Mouse (Mus musculus) limb, embryonic 11.5 days (tissue): ENCODE data around the gene Hmmr. TPM values are rescaled to one million over a fixed set of nuclear protein-coding genes. Genes with fewer than 3 reads are reported as not detected.

Source experiments
- ATAC-seq: fragments of 200-750 bp; cut with Nextera tagmentation; 2 replicates; pipeline ENCODE4 v1.8.0; 2017; ENCODE audit warnings: low read depth; ENCODE audit not compliant: insufficient number of reproducible peaks, low FRiP score, low TSS enrichment
- DNase-seq: peaks from one replicate; pipeline ENCODE4 v3.0.0-alpha.2; 2015; ENCODE audit warnings: low spot score
- H3K27ac ChIP-seq: fragments of 300-500 bp; sonication (generic); replicated peaks from 2 replicates; pipeline ENCODE4 v1.5.1; 2014; ENCODE audit warnings: low read depth, mild to moderate bottlenecking, low read length
- H3K27me3 ChIP-seq: fragments of 300-500 bp; sonication (generic); 2 replicates; pipeline ENCODE4 v1.6.1; 2014; ENCODE audit warnings: mild to moderate bottlenecking, low read length, mixed read lengths; ENCODE audit not compliant: control insufficient read depth, insufficient read depth
- H3K36me3 ChIP-seq: fragments of 300-500 bp; sonication (generic); 2 replicates; pipeline ENCODE4 v1.6.1; 2014; ENCODE audit warnings: mild to moderate bottlenecking, low read length, moderate library complexity, mixed read lengths; ENCODE audit not compliant: control insufficient read depth, insufficient read depth
- H3K4me1 ChIP-seq: fragments of 300-500 bp; sonication (generic); 2 replicates; pipeline ENCODE4 v1.6.1; 2014; ENCODE audit warnings: low read length, mixed read lengths; ENCODE audit not compliant: control insufficient read depth, insufficient read depth
- H3K4me2 ChIP-seq: fragments of 300-500 bp; sonication (generic); 2 replicates; pipeline ENCODE4 v1.6.1; 2014; ENCODE audit warnings: low read depth, mild to moderate bottlenecking, moderate library complexity; ENCODE audit not compliant: severe bottlenecking
- H3K4me3 ChIP-seq: fragments of 300-500 bp; sonication (generic); 2 replicates; pipeline ENCODE4 v1.5.1; 2014; ENCODE audit warnings: low read depth, low read length
- H3K9ac ChIP-seq: fragments of 300-500 bp; sonication (generic); 2 replicates; pipeline ENCODE4 v1.6.1; 2014; ENCODE audit warnings: mild to moderate bottlenecking, low read length
- H3K9me3 ChIP-seq: fragments of 300-500 bp; sonication (generic); 2 replicates; pipeline ENCODE4 v1.6.1; 2016; ENCODE audit warnings: low read length; ENCODE audit not compliant: control insufficient read depth
- WGBS: fragments of 180-500 bp; shearing (Covaris S2); extraction: QIAGEN DNeasy Blood & Tissue Kit; methylation state at CpG from one replicate; pipeline ENCODE4 v1.1.7; 2014; 5-methylcytosine and 5-hydroxymethylcytosine counted together
- polyA plus RNA-seq: library from polyadenylated mRNA; unstranded; fragments of >200 nt; fragmentation: Nextera tagmentation; extraction: Ambion mirVana; gene quantifications from 2 replicates; pipeline ENCODE4 v1.2.1, GENCODE M21; 2014

Gene Hmmr
- polyA plus RNA-seq, 1 experiment from 2014 or later: 62.0 TPM

DNA sequence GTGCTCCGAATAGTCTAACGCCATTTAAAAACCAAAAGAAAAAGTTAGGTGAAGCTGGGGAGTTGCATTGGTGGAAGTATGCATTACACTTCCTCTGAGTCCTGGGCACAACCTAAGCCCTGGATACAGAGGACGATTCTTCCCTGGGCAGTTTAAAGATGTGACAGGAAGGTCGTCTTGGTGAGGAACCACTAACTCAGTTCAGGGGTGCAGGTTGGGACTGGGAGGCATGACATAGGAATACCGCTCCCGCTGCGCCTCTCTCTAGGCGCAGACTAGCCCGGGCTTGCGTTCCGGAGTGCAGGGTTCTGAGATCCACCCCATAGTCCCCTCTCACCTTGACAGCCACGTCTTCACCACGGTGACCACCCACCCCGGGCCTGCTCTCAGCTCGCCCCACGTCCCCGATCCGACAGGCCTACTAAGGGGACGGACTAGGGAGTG, 21.5 kb upstream of the Hmmr start:
- peak overlapping the region; percentile 72 for H3K4me3 ChIP-seq
- ATAC-seq: peak; percentile 1; the same call in 1 of the 2 replicates
- no peaks in the 10 kb centered on the region for H3K4me1 ChIP-seq
- H3K27me3 ChIP-seq: no peaks in the 10 kb centered on the region
- 4% methylated on average over 19 of the region's 19 CpGs for WGBS
- H3K27ac ChIP-seq: no peak overlapping the region
- DNase-seq: no peak
- peak overlapping the region; percentile 81 for H3K4me2 ChIP-seq
- H3K36me3 ChIP-seq: no peaks in the 10 kb centered on the region
- peak overlapping the region; percentile 70 for H3K9ac ChIP-seq
- no peaks in the 10 kb centered on the region for H3K9me3 ChIP-seq

DNA sequence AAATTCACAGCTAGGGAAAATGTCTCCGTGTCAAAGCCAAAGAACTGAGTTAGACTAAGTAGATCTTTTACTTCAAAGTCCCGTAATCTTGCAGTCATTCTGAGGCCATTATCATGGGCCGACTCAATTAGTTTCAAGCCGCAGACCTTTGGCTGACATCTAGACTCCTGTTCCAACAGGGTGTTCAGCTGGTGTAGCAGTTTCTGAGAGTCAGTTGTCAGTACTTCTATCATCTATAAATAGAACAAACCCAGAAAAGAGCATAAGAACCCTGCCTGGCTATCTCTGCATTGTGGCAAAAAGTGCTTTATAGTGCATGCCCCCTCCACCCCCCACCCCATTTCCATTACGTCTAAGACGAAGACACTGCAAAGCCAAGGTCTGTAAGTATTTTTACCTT, 20.6 kb upstream of the Hmmr start:
- H3K27ac ChIP-seq: no peak overlapping the region
- ATAC-seq: no peak

DNA sequence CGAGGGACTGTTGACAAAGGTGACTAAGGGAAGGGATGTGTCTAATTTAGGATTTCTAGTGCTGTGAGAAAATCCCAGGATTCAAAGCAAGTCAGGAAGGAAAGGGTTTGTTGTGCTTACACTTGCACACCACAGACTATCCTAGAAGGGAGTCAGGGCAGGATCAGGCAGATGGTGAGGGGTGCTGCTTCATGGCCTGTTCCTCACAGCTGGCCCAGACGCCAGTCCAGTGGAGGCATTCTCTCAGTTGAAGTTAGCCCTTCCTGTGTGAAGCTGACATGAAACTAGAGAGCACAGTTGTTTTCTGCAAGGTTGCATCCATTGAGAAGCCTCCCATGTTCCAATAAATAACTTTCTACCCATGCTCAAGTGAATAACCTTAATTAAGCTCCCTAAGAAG, 14.5 kb upstream of the Hmmr start:
- Histone ChIP-seq H3K9me3 (no peaks in the 10 kb centered on the region), H3K36me3 (no peaks in the 10 kb centered on the region), H3K4me1 (no peaks in the 10 kb centered on the region), H3K9ac (no peak overlapping the region), H3K4me2 (no peak overlapping the region), H3K27me3 (no peaks in the 10 kb centered on the region), H3K4me3 (no peak overlapping the region), H3K27ac (no peak overlapping the region)
- ATAC-seq (no peak), DNase-seq (no peak)
- 67% methylated on average over 2 of the region's 2 CpGs for WGBS

More for the DNA sequence above, 20.6 kb upstream of the Hmmr start:
- DNase-seq: no peak
- H3K4me3 ChIP-seq: no peak overlapping the region
- H3K27me3 ChIP-seq: no peaks in the 10 kb centered on the region
- H3K36me3 ChIP-seq: no peaks in the 10 kb centered on the region
- H3K9me3 ChIP-seq: no peaks in the 10 kb centered on the region
- no peak overlapping the region for H3K9ac ChIP-seq
- H3K4me1 ChIP-seq: no peaks in the 10 kb centered on the region
- no peak overlapping the region for H3K4me2 ChIP-seq
- WGBS: 78% methylated on average over 6 of the region's 6 CpGs

DNA sequence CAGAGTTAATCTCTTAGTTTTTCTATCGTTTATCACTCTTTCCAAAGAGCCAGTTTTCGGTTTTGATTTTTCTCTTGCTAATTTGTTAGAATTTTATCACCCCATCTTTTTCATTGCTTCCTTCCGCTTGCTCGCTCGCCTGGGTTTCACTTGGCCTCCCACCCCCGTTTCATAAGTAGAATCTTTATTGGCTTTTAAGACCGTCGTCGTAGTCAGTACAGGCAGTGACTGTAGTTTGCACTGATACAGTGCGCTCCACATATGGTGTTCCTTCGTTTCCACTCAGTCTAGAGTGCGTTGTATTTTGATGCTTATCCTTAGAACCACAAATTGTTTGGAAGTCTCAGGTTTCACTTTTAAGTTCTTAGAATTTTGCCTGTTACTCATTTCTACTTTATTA, 13.1 kb upstream of the Hmmr start:
- Histone ChIP-seq H3K4me3 (no peak overlapping the region), H3K4me2 (no peak overlapping the region), H3K36me3 (no peaks in the 10 kb centered on the region), H3K27me3 (no peaks in the 10 kb centered on the region), H3K9me3 (no peaks in the 10 kb centered on the region), H3K9ac (no peak overlapping the region), H3K27ac (no peak overlapping the region), H3K4me1 (no peaks in the 10 kb centered on the region)
- 83% methylated on average over 12 of the region's 12 CpGs for WGBS
- no peak for DNase-seq
- no peak for ATAC-seq

GRCm38 (mm10) chr11:40744348-40744747, 11.1 kb upstream of the Hmmr start:
- H3K4me1 ChIP-seq: no peaks in the 10 kb centered on the region
- H3K9ac ChIP-seq: no peak overlapping the region
- WGBS: 85% methylated on average over 3 of the region's 3 CpGs
- ATAC-seq (no peak), DNase-seq (no peak)
- no peaks in the 10 kb centered on the region for H3K36me3 ChIP-seq
- H3K4me2 ChIP-seq: no peak overlapping the region
- H3K27me3 ChIP-seq: no peaks in the 10 kb centered on the region
- no peaks in the 10 kb centered on the region for H3K9me3 ChIP-seq
- no peak overlapping the region for H3K4me3 ChIP-seq
- H3K27ac ChIP-seq: no peak overlapping the region

- ATAC-seq (no peak), DNase-seq (no peak)
- no peaks in the 10 kb centered on the region for H3K9me3 ChIP-seq
- H3K27ac ChIP-seq: no peak overlapping the region
- H3K36me3 ChIP-seq: peaks cover 4% of the 10 kb centered on the region; the same call in 1 of the 2 replicates
- H3K27me3 ChIP-seq: no peaks in the 10 kb centered on the region
- H3K4me3 ChIP-seq: no peak overlapping the region
- H3K4me2 ChIP-seq: no peak overlapping the region
- WGBS: 89% methylated on average over 12 of the region's 12 CpGs
- H3K9ac ChIP-seq: no peak overlapping the region
- H3K4me1 ChIP-seq: no peaks in the 10 kb centered on the region
These were observed 8.5 kb upstream of the Hmmr start for GRCm38 (mm10) chr11:40741605-40742262.

DNA sequence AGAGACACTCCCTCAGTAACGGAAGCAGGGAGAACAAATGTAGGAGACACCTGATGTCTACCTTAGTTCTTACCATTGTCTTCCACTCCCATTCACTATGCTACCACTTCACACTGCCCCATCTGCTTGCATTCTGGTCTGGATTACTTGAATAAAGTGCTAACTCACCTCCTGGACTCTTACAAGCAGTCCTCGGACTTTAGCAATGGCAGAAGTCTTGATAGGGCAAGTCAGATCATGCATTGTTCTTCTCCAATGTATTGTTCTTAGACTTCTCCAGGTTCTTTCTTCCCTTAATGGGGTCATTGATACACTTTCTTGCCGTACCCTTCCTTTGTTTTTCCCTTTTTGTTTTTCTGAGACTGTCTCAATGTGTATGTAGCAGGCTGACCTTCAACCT, 4.1 kb upstream of the Hmmr start:
- no peak overlapping the region for H3K4me3 ChIP-seq
- WGBS: 95% methylated on average over 3 of the region's 3 CpGs
- no peak overlapping the region for H3K4me2 ChIP-seq
- no peak for DNase-seq
- no peak overlapping the region for H3K9ac ChIP-seq
- peaks cover 5% of the 10 kb centered on the region; the same call in 1 of the 2 replicates for H3K36me3 ChIP-seq
- no peaks in the 10 kb centered on the region for H3K9me3 ChIP-seq
- H3K4me1 ChIP-seq: no peaks in the 10 kb centered on the region
- no peak overlapping the region for H3K27ac ChIP-seq
- no peaks in the 10 kb centered on the region for H3K27me3 ChIP-seq
- ATAC-seq: no peak

DNA sequence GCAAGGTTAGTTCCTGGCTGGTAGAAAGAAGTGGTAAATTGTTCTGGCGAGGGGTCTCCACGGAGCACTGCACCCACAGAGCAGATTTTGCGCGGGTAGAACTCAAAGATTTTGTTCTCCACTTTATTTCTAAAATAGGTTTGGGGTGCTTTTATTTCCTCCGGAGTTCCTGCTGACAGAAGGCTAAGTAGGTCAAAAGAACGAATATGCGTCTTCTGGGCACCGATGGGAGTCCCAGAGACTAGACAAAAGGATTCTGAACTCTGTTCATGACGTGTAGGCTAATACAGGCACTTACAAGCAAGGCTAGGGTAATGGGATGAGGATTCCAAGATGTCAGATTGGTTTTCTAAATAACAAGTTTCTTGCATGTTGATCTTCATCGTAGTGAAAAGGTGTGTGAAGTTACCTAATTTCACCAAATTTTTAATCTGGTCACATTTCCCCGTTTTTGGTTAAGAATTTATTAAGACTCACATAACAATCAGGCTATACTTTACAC, 1.1 kb upstream of the Hmmr start:
- H3K27me3 ChIP-seq: no peaks in the 10 kb centered on the region
- H3K4me3 ChIP-seq: peak overlapping the region; percentile 68
- H3K9ac ChIP-seq: peak overlapping the region; percentile 84
- peaks cover 5% of the 10 kb centered on the region; the same call in 1 of the 2 replicates for H3K36me3 ChIP-seq
- no peaks in the 10 kb centered on the region for H3K4me1 ChIP-seq
- ATAC-seq (no peak), DNase-seq (no peak)
- H3K4me2 ChIP-seq: peak overlapping the region; percentile 54
- 6% methylated on average over 11 of the region's 11 CpGs for WGBS
- peak overlapping the region; percentile 73; the same call in 1 of the 2 replicates for H3K27ac ChIP-seq
- no peaks in the 10 kb centered on the region for H3K9me3 ChIP-seq

DNA sequence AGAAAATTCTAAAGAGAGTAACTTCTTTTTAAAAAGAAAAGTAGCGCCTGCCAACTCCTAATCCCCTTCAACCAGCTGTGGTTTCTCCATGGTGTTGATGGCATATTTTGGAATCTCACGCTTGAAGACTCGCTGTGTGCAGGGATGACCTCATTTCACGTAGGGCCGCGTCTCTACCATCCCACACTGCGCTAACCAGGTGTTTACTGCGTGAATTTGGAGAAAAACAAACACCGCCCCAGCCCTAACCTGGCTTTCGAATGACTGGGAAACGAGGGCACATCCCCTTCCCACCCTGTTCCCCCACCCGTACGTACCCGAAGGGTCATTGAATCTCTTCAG, 254 bp downstream of the Hmmr start:
- H3K4me2 ChIP-seq: peak overlapping the region; percentile 69
- H3K9ac ChIP-seq: peak overlapping the region; percentile 64
- H3K9me3 ChIP-seq: no peaks in the 10 kb centered on the region
- H3K4me3 ChIP-seq: peak overlapping the region; percentile 68
- no peak overlapping the region for H3K27ac ChIP-seq
- DNase-seq: no peak
- peaks cover 6% of the 10 kb centered on the region; the same call in 1 of the 2 replicates for H3K36me3 ChIP-seq
- no peaks in the 10 kb centered on the region for H3K27me3 ChIP-seq
- ATAC-seq: peak; percentile 28
- under 1% methylated on average over 14 of the region's 14 CpGs for WGBS
- H3K4me1 ChIP-seq: no peaks in the 10 kb centered on the region
